30 mouse cellular contexts compared by ENCODE assay signal in the genomic region with DNA sequence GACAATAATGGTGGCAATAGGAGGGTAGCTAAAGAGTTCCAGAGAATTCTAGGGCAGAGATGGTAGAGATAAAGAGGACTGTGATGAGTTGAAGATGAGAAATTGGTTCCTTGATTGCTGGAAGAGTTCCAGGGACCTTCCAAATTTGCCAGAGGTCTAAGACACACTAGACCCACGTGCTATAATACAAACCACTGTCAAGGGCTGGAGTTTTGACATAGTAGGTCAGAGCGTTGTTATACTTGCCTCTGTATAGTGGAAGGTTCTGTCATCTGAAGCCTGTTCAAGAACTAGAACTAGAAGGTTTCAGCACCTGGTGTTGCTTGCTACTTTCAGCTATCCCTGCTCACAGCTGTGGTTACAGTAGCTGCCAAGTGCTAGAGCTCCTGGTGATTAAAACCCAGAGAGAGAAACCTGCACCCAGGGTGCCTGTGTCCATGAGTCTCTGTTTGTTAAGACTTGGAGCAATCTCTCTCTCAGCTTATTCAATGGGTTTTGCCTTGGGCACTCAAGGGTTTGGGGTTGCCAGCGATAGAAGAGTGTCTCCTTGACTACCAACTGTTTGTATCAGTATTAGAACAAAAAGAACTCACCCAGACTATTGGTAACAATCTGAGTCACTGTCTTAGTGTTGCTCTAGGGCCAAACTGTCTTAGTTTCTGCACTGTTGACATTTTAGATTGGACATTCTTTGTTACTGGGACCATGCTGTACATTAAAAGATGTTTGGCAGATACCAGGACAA. TPM values are rescaled to one million over a fixed set of nuclear protein-coding genes. Genes with fewer than 3 reads are reported as not detected.
"Had no signal": no experiment of that assay in that cellular context is flagged by ENCODE, and none has a peak within 500 bp of the region (broad histone marks: within the 10 kb centered on the region; RNA-seq: fewer than 3 reads in every experiment).

No protein-coding gene starts in this region.

- H3K36me3 ChIP-seq: limb, embryonic 10.5 days; limb, embryonic 13.5 days; liver, embryonic 12.5 days; liver, embryonic 15.5 days; lung, embryonic 15.5 days; midbrain, embryonic 10.5 days; midbrain, embryonic 15.5 days; neural tube, embryonic 12.5 days; neural tube, embryonic 15.5 days had no signal

- H3K27me3 ChIP-seq: limb, embryonic 13.5 days; liver, embryonic 12.5 days; liver, embryonic 15.5 days; lung, embryonic 15.5 days; megakaryocyte, embryonic 14.5 days; midbrain, embryonic 15.5 days; neural tube, embryonic 12.5 days; neural tube, embryonic 15.5 days had no signal

- H3K4me3 ChIP-seq: limb, embryonic 10.5 days; limb, embryonic 13.5 days; liver, embryonic 12.5 days; liver, embryonic 15.5 days; lung, embryonic 15.5 days; megakaryocyte, embryonic 14.5 days; midbrain, embryonic 10.5 days; midbrain, embryonic 15.5 days; neural tube, embryonic 12.5 days; neural tube, embryonic 15.5 days had no signal

- H3K4me2 ChIP-seq: limb, embryonic 13.5 days; liver, embryonic 12.5 days; liver, embryonic 15.5 days; lung, embryonic 15.5 days; midbrain, embryonic 15.5 days; neural tube, embryonic 12.5 days; neural tube, embryonic 15.5 days had no signal

- H3K4me1 ChIP-seq: liver, embryonic 12.5 days; liver, embryonic 15.5 days; lung, embryonic 15.5 days; midbrain, embryonic 10.5 days; midbrain, embryonic 15.5 days; neural tube, embryonic 12.5 days; neural tube, embryonic 15.5 days had no signal

- H3K9ac ChIP-seq: limb, embryonic 13.5 days; liver, embryonic 12.5 days; liver, embryonic 15.5 days; lung, embryonic 15.5 days; midbrain, embryonic 15.5 days; neural tube, embryonic 12.5 days; neural tube, embryonic 15.5 days had no signal

- DNase-seq: kidney, adult 9 months; kidney, postnatal 14 days; kidney, postnatal 4 days; liver; lung, adult 18-20 months; lung, postnatal 10 days; lung, postnatal 4 days; right cerebral cortex, adult 18-20 months; right cerebral cortex, postnatal 14 days; right cerebral cortex, postnatal 4 days; spleen, adult 18-20 months; thymus, adult 18-20 months; thymus, postnatal 36 days had no signal

- H3K27ac ChIP-seq: limb, embryonic 10.5 days; limb, embryonic 13.5 days; liver, embryonic 12.5 days; liver, embryonic 15.5 days; lung, embryonic 15.5 days; midbrain, embryonic 10.5 days; midbrain, embryonic 15.5 days; neural tube, embryonic 12.5 days; neural tube, embryonic 15.5 days had no signal

- H3K9me3 ChIP-seq: limb, embryonic 10.5 days; limb, embryonic 13.5 days; liver, embryonic 12.5 days; liver, embryonic 15.5 days; lung, embryonic 15.5 days; megakaryocyte, embryonic 14.5 days; midbrain, embryonic 10.5 days; midbrain, embryonic 15.5 days; neural tube, embryonic 12.5 days; neural tube, embryonic 15.5 days had no signal

- ATAC-seq: liver, embryonic 12.5 days; midbrain, embryonic 15.5 days had no signal

RNA-seq across cellular contexts. Expression of a gene that starts 27.7 kb away (rescaled TPM):
- total RNA-seq: layer of hippocampus, adult 18-20 months; layer of hippocampus, postnatal 14 days; left cerebral cortex, adult 8-10 months; left cerebral cortex, postnatal 14 days had no signal
- polyA plus RNA-seq: kidney, embryonic 16.5 days; limb, embryonic 10.5 days; limb, embryonic 13.5 days; liver, embryonic 12.5 days; liver, embryonic 15.5 days; lung, embryonic 15.5 days; midbrain, embryonic 10.5 days; midbrain, embryonic 15.5 days; neural tube, embryonic 12.5 days; neural tube, embryonic 15.5 days; stomach, embryonic 16.5 days; urinary bladder, adult 2 months had no signal
